Mouse (Mus musculus): ENCODE measurements around the gene Ube2j1. TPM values are rescaled to one million over a fixed set of nuclear protein-coding genes. Genes with fewer than 3 reads are reported as not detected.
"Not testable (repeated sequence)": the region's sequence is repeated elsewhere in the genome, so short reads cannot be mapped to it uniquely, and the experiment has no call there.

The Ube2j1 gene
- polyA plus RNA-seq, 1 experiment from 2014 or later, result 50.1 TPM

- H3K27me3 ChIP-seq (ENCODE audit: control insufficient read depth, insufficient read depth, low read depth, low read length), result peaks cover 11% of the 10 kb centered on the region
- no peaks in the 10 kb centered on the region for H3K4me1 ChIP-seq (replicated peaks; ENCODE audit: control insufficient read depth, insufficient read depth, low read length)
- H3K4me3 ChIP-seq (ENCODE audit: low read length), result no peak overlapping the region
- 0 out of 2 replicates have a peak, but pooled peaks cover 2% of the 10 kb centered on the region for H3K9me3 ChIP-seq (ENCODE audit: control insufficient read depth, low read length)
- no peak overlapping the region for H3K27ac ChIP-seq (ENCODE audit: low read length)
- WGBS, result 53% methylated on average over 3 of the region's 3 CpGs
- H3K9ac ChIP-seq (ENCODE audit: low read length), result no peak overlapping the region
- H3K36me3 ChIP-seq (ENCODE audit: control insufficient read depth, insufficient read depth, low read length), result no peaks in the 10 kb centered on the region
- H3K4me2 ChIP-seq (ENCODE audit: low read depth, low read length), result no peak overlapping the region
- ATAC-seq (ENCODE audit: low read depth), result no peak
These were observed 44.2 kb upstream of the Ube2j1 start for GRCm38 (mm10) chr4:32987006-32987405.

GRCm38 (mm10) chr4:32989346-32989745 lies 41.9 kb upstream of the Ube2j1 start:
- no peak overlapping the region for H3K4me2 ChIP-seq (ENCODE audit: low read depth, low read length)
- WGBS, result 73% methylated on average over 2 of the region's 2 CpGs
- H3K27me3 ChIP-seq (ENCODE audit: control insufficient read depth, insufficient read depth, low read depth, low read length), result peaks cover 8% of the 10 kb centered on the region
- ATAC-seq (ENCODE audit: low read depth), result no peak
- no peak overlapping the region for H3K4me3 ChIP-seq (ENCODE audit: low read length)
- H3K4me1 ChIP-seq (replicated peaks; ENCODE audit: control insufficient read depth, insufficient read depth, low read length), result no peaks in the 10 kb centered on the region
- H3K9me3 ChIP-seq (ENCODE audit: control insufficient read depth, low read length), result 0 out of 2 replicates have a peak, but pooled peaks cover 4% of the 10 kb centered on the region
- H3K27ac ChIP-seq (ENCODE audit: low read length), result no peak overlapping the region
- no peaks in the 10 kb centered on the region for H3K36me3 ChIP-seq (ENCODE audit: control insufficient read depth, insufficient read depth, low read length)
- no peak overlapping the region for H3K9ac ChIP-seq (ENCODE audit: low read length)

- Histone ChIP-seq H3K9ac (ENCODE audit: low read length) (no peak overlapping the region), H3K4me1 (replicated peaks; ENCODE audit: control insufficient read depth, insufficient read depth, low read length) (no peaks in the 10 kb centered on the region), H3K36me3 (ENCODE audit: control insufficient read depth, insufficient read depth, low read length) (no peaks in the 10 kb centered on the region), H3K9me3 (ENCODE audit: control insufficient read depth, low read length) (0 out of 2 replicates have a peak, but pooled peaks cover 2% of the 10 kb centered on the region), H3K27ac (ENCODE audit: low read length) (no peak overlapping the region), H3K4me3 (ENCODE audit: low read length) (no peak overlapping the region), H3K27me3 (ENCODE audit: control insufficient read depth, insufficient read depth, low read depth, low read length) (no peaks in the 10 kb centered on the region), H3K4me2 (ENCODE audit: low read depth, low read length) (no peak overlapping the region)
- 69% methylated on average over 3 of the region's 3 CpGs for WGBS
- ATAC-seq (ENCODE audit: low read depth), result no peak
These were observed 37.0 kb upstream of the Ube2j1 start for GRCm38 (mm10) chr4:32994168-32994567.

GRCm38 (mm10) chr4:32996083-32996482 lies 35.1 kb upstream of the Ube2j1 start:
- Histone ChIP-seq H3K4me1 (replicated peaks; ENCODE audit: control insufficient read depth, insufficient read depth, low read length) (no peaks in the 10 kb centered on the region), H3K9me3 (ENCODE audit: control insufficient read depth, low read length) (0 out of 2 replicates have a peak, but pooled peaks cover 2% of the 10 kb centered on the region), H3K27me3 (ENCODE audit: control insufficient read depth, insufficient read depth, low read depth, low read length) (no peaks in the 10 kb centered on the region), H3K27ac (ENCODE audit: low read length) (no peak overlapping the region), H3K4me3 (ENCODE audit: low read length) (no peak overlapping the region), H3K4me2 (ENCODE audit: low read depth, low read length) (no peak overlapping the region), H3K9ac (ENCODE audit: low read length) (no peak overlapping the region), H3K36me3 (ENCODE audit: control insufficient read depth, insufficient read depth, low read length) (no peaks in the 10 kb centered on the region)
- no peak for ATAC-seq (ENCODE audit: low read depth)
- 91% methylated on average over 5 of the region's 5 CpGs for WGBS

- Histone ChIP-seq H3K4me3 (ENCODE audit: low read length) (no peak overlapping the region), H3K4me2 (ENCODE audit: low read depth, low read length) (no peak overlapping the region), H3K36me3 (ENCODE audit: control insufficient read depth, insufficient read depth, low read length) (no peaks in the 10 kb centered on the region), H3K9me3 (ENCODE audit: control insufficient read depth, low read length) (0 out of 2 replicates have a peak, but pooled peaks cover 2% of the 10 kb centered on the region), H3K4me1 (replicated peaks; ENCODE audit: control insufficient read depth, insufficient read depth, low read length) (no peaks in the 10 kb centered on the region), H3K27ac (ENCODE audit: low read length) (no peak overlapping the region), H3K27me3 (ENCODE audit: control insufficient read depth, insufficient read depth, low read depth, low read length) (no peaks in the 10 kb centered on the region), H3K9ac (ENCODE audit: low read length) (no peak overlapping the region)
- ATAC-seq (ENCODE audit: low read depth), result no peak
- WGBS, result 86% methylated on average over 5 of the region's 5 CpGs
These were observed 33.6 kb upstream of the Ube2j1 start for GRCm38 (mm10) chr4:32997571-32997970.

- H3K4me2 ChIP-seq (ENCODE audit: low read depth, low read length), result no peak overlapping the region
- ATAC-seq (ENCODE audit: low read depth), result no peak
- 89% methylated on average over 8 of the region's 8 CpGs for WGBS
- no peaks in the 10 kb centered on the region for H3K36me3 ChIP-seq (ENCODE audit: control insufficient read depth, insufficient read depth, low read length)
- no peak overlapping the region for H3K4me3 ChIP-seq (ENCODE audit: low read length)
- no peak overlapping the region for H3K27ac ChIP-seq (ENCODE audit: low read length)
- H3K9me3 ChIP-seq (ENCODE audit: control insufficient read depth, low read length), result 0 out of 2 replicates have a peak, but pooled peaks cover 2% of the 10 kb centered on the region
- H3K9ac ChIP-seq (ENCODE audit: low read length), result no peak overlapping the region
- no peaks in the 10 kb centered on the region for H3K4me1 ChIP-seq (replicated peaks; ENCODE audit: control insufficient read depth, insufficient read depth, low read length)
- H3K27me3 ChIP-seq (ENCODE audit: control insufficient read depth, insufficient read depth, low read depth, low read length), result no peaks in the 10 kb centered on the region
These were observed 32.2 kb upstream of the Ube2j1 start for GRCm38 (mm10) chr4:32998996-32999395.

- no peaks in the 10 kb centered on the region for H3K27me3 ChIP-seq (ENCODE audit: control insufficient read depth, insufficient read depth, low read depth, low read length)
- H3K36me3 ChIP-seq (ENCODE audit: control insufficient read depth, insufficient read depth, low read length), result no peaks in the 10 kb centered on the region
- no peak for ATAC-seq (ENCODE audit: low read depth)
- H3K4me3 ChIP-seq (ENCODE audit: low read length), result no peak overlapping the region
- no peak overlapping the region for H3K9ac ChIP-seq (ENCODE audit: low read length)
- no peaks in the 10 kb centered on the region for H3K9me3 ChIP-seq (ENCODE audit: control insufficient read depth, low read length)
- H3K4me1 ChIP-seq (replicated peaks; ENCODE audit: control insufficient read depth, insufficient read depth, low read length), result no peaks in the 10 kb centered on the region
- WGBS, result 67% methylated on average over 3 of the region's 3 CpGs
- H3K27ac ChIP-seq (ENCODE audit: low read length), result no peak overlapping the region
- H3K4me2 ChIP-seq (ENCODE audit: low read depth, low read length), result no peak overlapping the region
These were observed 29.1 kb upstream of the Ube2j1 start for GRCm38 (mm10) chr4:33002081-33002480.

GRCm38 (mm10) chr4:33005595-33006470 lies 25.4 kb upstream of the Ube2j1 start:
- not testable (repeated sequence) for H3K4me2 ChIP-seq (ENCODE audit: low read depth, low read length); H3K27me3 ChIP-seq (ENCODE audit: control insufficient read depth, insufficient read depth, low read depth, low read length); H3K27ac ChIP-seq (ENCODE audit: low read length); H3K4me3 ChIP-seq (ENCODE audit: low read length); H3K9ac ChIP-seq (ENCODE audit: low read length); H3K4me1 ChIP-seq (replicated peaks; ENCODE audit: control insufficient read depth, insufficient read depth, low read length); ATAC-seq (ENCODE audit: low read depth); H3K36me3 ChIP-seq (ENCODE audit: control insufficient read depth, insufficient read depth, low read length); H3K9me3 ChIP-seq (ENCODE audit: control insufficient read depth, low read length)
- WGBS, result 88% methylated on average over 10 of the region's 10 CpGs

- Histone ChIP-seq H3K4me3 (ENCODE audit: low read length) (no peak overlapping the region), H3K27ac (ENCODE audit: low read length) (no peak overlapping the region), H3K27me3 (ENCODE audit: control insufficient read depth, insufficient read depth, low read depth, low read length) (no peaks in the 10 kb centered on the region), H3K36me3 (ENCODE audit: control insufficient read depth, insufficient read depth, low read length) (no peaks in the 10 kb centered on the region), H3K4me2 (ENCODE audit: low read depth, low read length) (no peak overlapping the region), H3K4me1 (replicated peaks; ENCODE audit: control insufficient read depth, insufficient read depth, low read length) (no peaks in the 10 kb centered on the region), H3K9me3 (ENCODE audit: control insufficient read depth, low read length) (no peaks in the 10 kb centered on the region), H3K9ac (ENCODE audit: low read length) (no peak overlapping the region)
- WGBS, result 86% methylated on average over 11 of the region's 11 CpGs
- ATAC-seq (ENCODE audit: low read depth), result no peak
These were observed 24.4 kb upstream of the Ube2j1 start for GRCm38 (mm10) chr4:33006844-33007243.

All from lung, embryonic 16.5 days (tissue).